8 mouse cellular contexts compared by ENCODE assay signal in the genomic region with DNA sequence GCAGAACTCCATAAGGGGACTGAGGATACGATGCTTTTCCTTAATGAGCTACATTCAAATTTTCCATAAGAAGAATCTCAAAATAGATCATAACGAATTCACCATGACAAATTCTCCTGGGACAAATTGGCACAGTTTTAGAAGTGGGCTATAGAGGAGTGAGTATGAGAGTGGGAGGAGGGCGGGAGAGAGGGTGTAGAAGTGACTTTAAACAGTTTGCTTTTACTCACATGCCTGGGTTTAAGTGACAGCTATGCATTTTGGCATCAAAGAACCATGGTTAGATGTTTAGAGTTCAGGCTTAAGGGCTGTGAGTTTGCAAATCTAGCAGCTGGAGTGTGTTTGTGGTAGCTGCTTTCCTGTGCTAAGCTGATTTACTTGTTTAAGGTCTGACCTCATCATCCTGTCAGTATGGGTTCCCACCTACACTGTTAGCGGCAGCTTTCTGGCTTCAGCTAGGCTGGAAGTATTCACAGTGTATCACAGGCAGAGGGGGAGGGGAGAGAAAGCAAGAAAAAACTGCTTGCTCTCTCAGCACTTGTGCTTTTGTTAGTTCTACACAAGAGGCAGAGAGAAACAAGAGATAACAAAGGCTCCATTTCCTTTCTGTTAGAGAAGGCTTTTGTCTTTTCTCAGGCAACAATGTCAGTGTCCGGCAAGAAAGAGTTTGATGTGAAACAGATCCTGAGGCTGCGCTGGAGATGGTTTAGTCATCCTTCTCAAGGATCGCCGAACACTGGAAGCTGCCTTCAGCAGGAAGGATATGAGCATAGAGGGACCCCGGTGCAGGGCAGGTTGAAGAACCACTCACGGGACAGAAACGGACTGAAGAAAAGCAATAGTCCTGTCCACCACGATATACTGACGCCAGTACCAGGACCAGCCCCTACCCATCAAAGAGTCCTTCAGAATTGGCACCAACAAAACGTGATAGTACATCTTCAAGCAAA. TPM values are rescaled to one million over a fixed set of nuclear protein-coding genes. Genes with fewer than 3 reads are reported as not detected.
DNase-seq lines count a peak whose midpoint lies in the region; ATAC-seq lines count a peak whose summit lies in the region.

Gene Klhl4 (plus strand): TSS at position 552 of the 950 bp plus-strand sequence.

- intact Hi-C loops in gastrocnemius, postnatal 14 days (cut with DNase I; ENCODE audit: low total_unique reads) = no loop called here

- WGBS in limb, embryonic 10.5 days = 44% methylated on average over 14 of the region's 14 CpGs

- H3K4me3 ChIP-seq in brown adipose tissue, adult 24 weeks (ENCODE audit: insufficient read depth, low read depth, low read length) = peak within 1 kb of the TSS; percentile 61
- peak within 1 kb of the TSS; percentile 25 for H3K4me3 ChIP-seq in limb, embryonic 10.5 days

- H3K9me3 ChIP-seq in limb, embryonic 10.5 days (replicated peaks) = no peaks in the 10 kb centered on the region

- H3K27ac ChIP-seq in brown adipose tissue, adult 24 weeks (replicated peaks; ENCODE audit: low read depth, low read length) = peak within 1 kb of the TSS; percentile 77
- H3K27ac ChIP-seq in limb, embryonic 10.5 days = no peak within 1 kb of the TSS

- peak; percentile 69 for ATAC-seq in CD4-positive, CD25-positive, alpha-beta regulatory T cell, adult 4 months

- peak; percentile 38 for DNase-seq in heart, adult 8-10 months (ENCODE audit: low spot score)
- DNase-seq in kidney, adult 18-20 months = peak; percentile 6
- no peak for DNase-seq in limb, embryonic 10.5 days (ENCODE audit: low spot score)
- DNase-seq in natural killer cell, adult 2 months (ENCODE audit: low spot score in 2 of 2) = peak; percentile 4 to 42
- no peak for DNase-seq in gastrocnemius, postnatal 14 days
- DNase-seq in spleen, adult 12 weeks (ENCODE audit: low spot score) = no peak

- H3K27me3 ChIP-seq in limb, embryonic 10.5 days (ENCODE audit: low read depth, poor library complexity, severe bottlenecking) = no peaks in the 10 kb centered on the region

- no peaks in the 10 kb centered on the region for H3K4me1 ChIP-seq in brown adipose tissue, adult 24 weeks (ENCODE audit: control insufficient read depth, insufficient read depth, insufficient read length, low read length)
- no peaks in the 10 kb centered on the region for H3K4me1 ChIP-seq in limb, embryonic 10.5 days

- no peaks in the 10 kb centered on the region for H3K36me3 ChIP-seq in limb, embryonic 10.5 days

RNA-seq across cellular contexts. Expression of gene Klhl4, which starts in this region (rescaled TPM):
- polyA plus RNA-seq in CD4-positive, CD25-positive, alpha-beta regulatory T cell, adult 4 months (2017; shearing (Covaris generic)) = under 1 TPM; 0.59 to 0.81 TPM
- 1.4 and 2.1 TPM in 2 replicates for polyA plus RNA-seq in brown adipose tissue, adult 24 weeks (2012; ENCODE audit: insufficient read depth, insufficient read length, missing spikeins)
- total RNA-seq in heart, adult 8-10 months (2022) = 1 to 10 TPM; 3.0 to 4.1 (median 3.7) TPM
- 7.6 and 8.9 TPM in 2 replicates for polyA plus RNA-seq in limb, embryonic 10.5 days (2016; fragmentation: Nextera tagmentation; extraction: Ambion mirVana)
- 1 to 10 TPM; 3.0 to 4.5 TPM for total RNA-seq in gastrocnemius, postnatal 14 days (2021)

Comparison
In these comparisons a context has a peak if more than half of its experiments do, and no peak if none do; other contexts are left out.
1. Peak in ATAC-seq in CD4-positive, CD25-positive, alpha-beta regulatory T cell, adult 4 months; RNA of the gene not detected or under 1 TPM.
2. DNase-seq: peak in heart, adult 8-10 months (single experiment), kidney, adult 18-20 months (single experiment) and natural killer cell, adult 2 months (2 of 2); none in limb, embryonic 10.5 days (single experiment), gastrocnemius, postnatal 14 days (single experiment) and spleen, adult 12 weeks (single experiment).